Mouse (Mus musculus): ENCODE measurements around the gene Ank3. TPM values are rescaled to one million over a fixed set of nuclear protein-coding genes. Genes with fewer than 3 reads are reported as not detected.

Ank3 gene
- polyA plus RNA-seq, 1 experiment from 2014 or later: 21.6 TPM

DNA sequence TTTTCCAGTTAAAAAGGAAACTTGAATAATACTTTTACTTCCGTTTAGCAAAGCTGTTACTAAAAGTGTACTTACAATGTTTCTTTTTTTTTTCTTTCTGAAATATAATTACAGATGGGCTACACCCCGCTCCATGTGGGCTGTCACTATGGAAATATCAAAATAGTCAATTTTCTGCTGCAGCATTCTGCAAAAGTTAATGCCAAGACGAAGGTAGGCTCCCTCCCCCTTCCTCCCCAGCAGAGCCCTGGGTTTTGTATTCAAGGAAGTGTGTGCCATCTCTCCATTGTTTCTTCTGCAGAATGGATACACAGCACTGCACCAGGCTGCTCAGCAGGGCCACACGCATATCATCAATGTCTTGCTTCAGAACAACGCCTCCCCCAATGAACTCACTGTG lies 499.4 kb downstream of the Ank3 start:
- WGBS: 81% methylated on average over 5 of the region's 5 CpGs
- no peak for ATAC-seq
- Histone ChIP-seq H3K9me3 (ENCODE audit: control insufficient read depth) (no peaks in the 10 kb centered on the region), H3K4me2 (replicated peaks; ENCODE audit: low read depth) (no peak overlapping the region), H3K27me3 (replicated peaks; ENCODE audit: control insufficient read depth, insufficient read depth, low read length) (no peaks in the 10 kb centered on the region), H3K36me3 (ENCODE audit: control insufficient read depth, insufficient read depth) (no peaks in the 10 kb centered on the region), H3K9ac (ENCODE audit: low read depth, low read length) (no peak overlapping the region), H3K27ac (ENCODE audit: low read depth, low read length) (no peak overlapping the region), H3K4me1 (replicated peaks; ENCODE audit: control insufficient read depth, insufficient read depth, low read length) (no peaks in the 10 kb centered on the region), H3K4me3 (ENCODE audit: low read depth, low read length) (no peak overlapping the region)
- no peak for TF ChIP-seq CTCF (IDR thresholded peaks at IDR 0.05; ENCODE audit: low read depth)

DNA sequence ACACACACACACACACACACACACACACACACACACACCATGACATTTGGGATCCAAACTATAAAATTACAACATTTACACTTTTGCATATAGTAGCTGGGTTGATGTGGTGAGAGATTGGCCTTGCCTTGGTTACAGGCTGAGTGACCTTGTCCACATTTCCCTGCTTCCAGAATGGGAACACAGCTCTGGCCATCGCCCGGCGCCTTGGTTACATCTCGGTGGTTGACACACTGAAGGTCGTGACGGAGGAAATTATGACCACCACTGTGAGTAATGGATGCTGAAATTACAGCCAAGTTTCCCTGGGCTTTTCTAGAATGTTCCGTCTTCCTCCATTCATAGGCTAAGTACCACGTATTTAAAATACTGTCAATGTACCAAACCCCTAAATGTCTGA lies 500.2 kb downstream of the Ank3 start:
- H3K4me1 ChIP-seq (replicated peaks; ENCODE audit: control insufficient read depth, insufficient read depth, low read length): no peaks in the 10 kb centered on the region
- 93% methylated on average over 8 of the region's 8 CpGs for WGBS
- no peak for TF ChIP-seq CTCF (IDR thresholded peaks at IDR 0.05; ENCODE audit: low read depth)
- no peak overlapping the region for H3K4me3 ChIP-seq (ENCODE audit: low read depth, low read length)
- ATAC-seq: no peak
- no peak overlapping the region for H3K4me2 ChIP-seq (replicated peaks; ENCODE audit: low read depth)
- no peaks in the 10 kb centered on the region for H3K36me3 ChIP-seq (ENCODE audit: control insufficient read depth, insufficient read depth)
- no peaks in the 10 kb centered on the region for H3K9me3 ChIP-seq (ENCODE audit: control insufficient read depth)
- no peak overlapping the region for H3K9ac ChIP-seq (ENCODE audit: low read depth, low read length)
- no peaks in the 10 kb centered on the region for H3K27me3 ChIP-seq (replicated peaks; ENCODE audit: control insufficient read depth, insufficient read depth, low read length)
- H3K27ac ChIP-seq (ENCODE audit: low read depth, low read length): no peak overlapping the region

- Histone ChIP-seq H3K27me3 (replicated peaks; ENCODE audit: control insufficient read depth, insufficient read depth, low read length) (no peaks in the 10 kb centered on the region), H3K4me3 (ENCODE audit: low read depth, low read length) (no peak overlapping the region), H3K36me3 (ENCODE audit: control insufficient read depth, insufficient read depth) (no peaks in the 10 kb centered on the region), H3K27ac (ENCODE audit: low read depth, low read length) (no peak overlapping the region), H3K9ac (ENCODE audit: low read depth, low read length) (no peak overlapping the region), H3K4me1 (replicated peaks; ENCODE audit: control insufficient read depth, insufficient read depth, low read length) (no peaks in the 10 kb centered on the region), H3K9me3 (ENCODE audit: control insufficient read depth) (no peaks in the 10 kb centered on the region), H3K4me2 (replicated peaks; ENCODE audit: low read depth) (no peak overlapping the region)
- no peak for TF ChIP-seq CTCF (IDR thresholded peaks at IDR 0.05; ENCODE audit: low read depth)
- ATAC-seq: no peak
- WGBS: 82% methylated on average over 3 of the region's 3 CpGs
Measured at GRCm38 (mm10) chr10:69899788-69900187, 501.2 kb downstream of the Ank3 start.

DNA sequence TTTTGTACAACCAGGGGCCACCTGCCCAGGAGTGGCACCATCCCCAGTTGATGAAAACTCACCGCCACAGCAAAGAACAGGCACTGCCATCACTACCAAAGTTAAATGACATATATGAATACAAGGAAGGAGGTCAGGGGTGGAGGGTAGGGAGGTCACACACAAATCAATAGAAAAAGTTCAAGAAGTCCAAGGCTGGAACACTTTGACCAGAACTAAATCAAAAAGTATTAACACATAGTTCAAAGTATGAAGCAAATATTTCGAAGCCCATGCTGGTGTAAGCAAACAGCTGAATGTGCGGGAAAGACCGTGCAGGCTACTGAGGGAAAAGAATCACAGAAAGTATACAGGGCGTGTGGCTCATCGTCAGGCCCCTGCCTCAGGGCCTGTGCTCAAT lies 503.5 kb downstream of the Ank3 start:
- no peak overlapping the region for H3K4me3 ChIP-seq (ENCODE audit: low read depth, low read length)
- H3K9me3 ChIP-seq (ENCODE audit: control insufficient read depth): no peaks in the 10 kb centered on the region
- no peaks in the 10 kb centered on the region for H3K4me1 ChIP-seq (replicated peaks; ENCODE audit: control insufficient read depth, insufficient read depth, low read length)
- H3K4me2 ChIP-seq (replicated peaks; ENCODE audit: low read depth): no peak overlapping the region
- WGBS: 70% methylated on average over 6 of the region's 6 CpGs
- no peak overlapping the region for H3K27ac ChIP-seq (ENCODE audit: low read depth, low read length)
- no peak for ATAC-seq
- no peaks in the 10 kb centered on the region for H3K36me3 ChIP-seq (ENCODE audit: control insufficient read depth, insufficient read depth)
- H3K27me3 ChIP-seq (replicated peaks; ENCODE audit: control insufficient read depth, insufficient read depth, low read length): no peaks in the 10 kb centered on the region
- H3K9ac ChIP-seq (ENCODE audit: low read depth, low read length): no peak overlapping the region
- no peak for TF ChIP-seq CTCF (IDR thresholded peaks at IDR 0.05; ENCODE audit: low read depth)

DNA sequence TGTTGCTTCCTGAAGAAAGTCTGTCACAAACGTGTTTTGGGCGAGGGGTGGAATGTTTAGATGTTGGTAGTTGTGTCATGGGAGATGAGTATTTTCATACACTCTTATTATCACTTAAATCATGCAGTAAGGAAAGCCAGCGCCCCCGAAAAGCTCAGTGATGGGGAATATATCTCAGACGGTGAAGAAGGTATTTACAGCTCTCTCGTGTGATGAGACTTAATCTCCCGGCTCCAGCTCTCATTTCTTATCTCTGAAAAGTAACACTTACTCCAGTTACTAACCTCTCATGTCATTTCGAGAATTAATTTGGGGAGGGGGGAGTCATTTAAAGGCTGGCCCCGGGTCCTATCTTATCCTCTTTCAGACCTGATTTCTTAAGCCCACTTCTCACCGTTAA lies 505.7 kb downstream of the Ank3 start:
- Histone ChIP-seq H3K4me3 (ENCODE audit: low read depth, low read length) (no peak overlapping the region), H3K27me3 (replicated peaks; ENCODE audit: control insufficient read depth, insufficient read depth, low read length) (no peaks in the 10 kb centered on the region), H3K4me2 (replicated peaks; ENCODE audit: low read depth) (no peak overlapping the region), H3K27ac (ENCODE audit: low read depth, low read length) (no peak overlapping the region), H3K9ac (ENCODE audit: low read depth, low read length) (no peak overlapping the region), H3K4me1 (replicated peaks; ENCODE audit: control insufficient read depth, insufficient read depth, low read length) (no peaks in the 10 kb centered on the region), H3K9me3 (ENCODE audit: control insufficient read depth) (no peaks in the 10 kb centered on the region), H3K36me3 (ENCODE audit: control insufficient read depth, insufficient read depth) (no peaks in the 10 kb centered on the region)
- 47% methylated on average over 10 of the region's 10 CpGs for WGBS
- no peak for TF ChIP-seq CTCF (IDR thresholded peaks at IDR 0.05; ENCODE audit: low read depth)
- no peak for ATAC-seq

GRCm38 (mm10) chr10:69907795-69908764 lies 509.5 kb downstream of the Ank3 start:
- H3K4me3 ChIP-seq (ENCODE audit: low read depth, low read length): no peak overlapping the region
- no peaks in the 10 kb centered on the region for H3K27me3 ChIP-seq (replicated peaks; ENCODE audit: control insufficient read depth, insufficient read depth, low read length)
- no peak overlapping the region for H3K27ac ChIP-seq (ENCODE audit: low read depth, low read length)
- ATAC-seq: 0 out of 2 replicates have a peak, but pooled peaks have one; percentile 52
- H3K9me3 ChIP-seq (ENCODE audit: control insufficient read depth): no peaks in the 10 kb centered on the region
- no peaks in the 10 kb centered on the region for H3K4me1 ChIP-seq (replicated peaks; ENCODE audit: control insufficient read depth, insufficient read depth, low read length)
- H3K4me2 ChIP-seq (replicated peaks; ENCODE audit: low read depth): no peak overlapping the region
- H3K9ac ChIP-seq (ENCODE audit: low read depth, low read length): no peak overlapping the region
- WGBS: 60% methylated on average over 12 of the region's 12 CpGs
- H3K36me3 ChIP-seq (ENCODE audit: control insufficient read depth, insufficient read depth): no peaks in the 10 kb centered on the region
- no peak for TF ChIP-seq CTCF (IDR thresholded peaks at IDR 0.05; ENCODE audit: low read depth)

All from intestine, postnatal 0 days (tissue).